Mouse (Mus musculus) forebrain, embryonic 11.5 days (tissue): ENCODE results near the gene Lrig1. TPM values are rescaled to one million over a fixed set of nuclear protein-coding genes. Genes with fewer than 3 reads are reported as not detected.

Experiments
- ATAC-seq: fragments of 200-750 bp; cut with Nextera tagmentation; replicated peaks from 2 replicates; pipeline ENCODE4 v1.8.0; 2017; ENCODE audit warnings: moderate TSS enrichment; ENCODE audit not compliant: low FRiP score
- DNase-seq: peaks from one replicate; pipeline ENCODE4 v3.0.0-alpha.2; 2017; ENCODE audit warnings: low spot score
- H3K27ac ChIP-seq: fragments of 300-500 bp; sonication (generic); 2 replicates; pipeline ENCODE4 v1.5.1; 2014; ENCODE audit warnings: low read depth, low read length
- H3K27me3 ChIP-seq: fragments of 300-500 bp; sonication (generic); 2 replicates; pipeline ENCODE4 v1.6.1; 2014; ENCODE audit warnings: mild to moderate bottlenecking, low read length, mixed read lengths; ENCODE audit not compliant: control insufficient read depth, insufficient read depth
- H3K36me3 ChIP-seq: fragments of 300-500 bp; sonication (generic); 2 replicates; pipeline ENCODE4 v1.6.1; 2014; ENCODE audit warnings: mild to moderate bottlenecking, low read length, moderate library complexity, mixed read lengths; ENCODE audit not compliant: control insufficient read depth, insufficient read depth
- H3K4me1 ChIP-seq: fragments of 300-500 bp; sonication (generic); replicated peaks from 2 replicates; pipeline ENCODE4 v1.6.1; 2014; ENCODE audit warnings: low read length, mixed read lengths; ENCODE audit not compliant: control insufficient read depth, insufficient read depth
- H3K4me2 ChIP-seq: fragments of 300-500 bp; sonication (generic); 2 replicates; pipeline ENCODE4 v1.6.1; 2014; ENCODE audit warnings: low read depth, mild to moderate bottlenecking, low read length, moderate library complexity, mixed read lengths; ENCODE audit not compliant: severe bottlenecking
- H3K4me3 ChIP-seq: fragments of 300-500 bp; sonication (generic); 2 replicates; pipeline ENCODE4 v1.5.1; 2014; ENCODE audit warnings: low read depth, low read length
- H3K9ac ChIP-seq: fragments of 300-500 bp; sonication (generic); 2 replicates; pipeline ENCODE4 v1.6.1; 2014; ENCODE audit warnings: low read length
- H3K9me3 ChIP-seq: fragments of 300-500 bp; sonication (generic); 2 replicates; pipeline ENCODE4 v1.6.1; 2016; ENCODE audit warnings: low read length, mixed read lengths; ENCODE audit not compliant: control insufficient read depth
- WGBS: fragments of 180-500 bp; shearing (Covaris S2); extraction: QIAGEN DNeasy Blood & Tissue Kit; methylation state at CpG from one replicate; pipeline ENCODE4 v1.1.7; 2014; 5-methylcytosine and 5-hydroxymethylcytosine counted together
- polyA plus RNA-seq: library from polyadenylated mRNA; unstranded; fragments of >200 nt; fragmentation: Nextera tagmentation; extraction: Ambion mirVana; gene quantifications from 2 replicates; pipeline ENCODE4 v1.2.1, GENCODE M21; 2014

Gene Lrig1
- polyA plus RNA-seq, 1 experiment from 2014 or later = 21.7 TPM

DNA sequence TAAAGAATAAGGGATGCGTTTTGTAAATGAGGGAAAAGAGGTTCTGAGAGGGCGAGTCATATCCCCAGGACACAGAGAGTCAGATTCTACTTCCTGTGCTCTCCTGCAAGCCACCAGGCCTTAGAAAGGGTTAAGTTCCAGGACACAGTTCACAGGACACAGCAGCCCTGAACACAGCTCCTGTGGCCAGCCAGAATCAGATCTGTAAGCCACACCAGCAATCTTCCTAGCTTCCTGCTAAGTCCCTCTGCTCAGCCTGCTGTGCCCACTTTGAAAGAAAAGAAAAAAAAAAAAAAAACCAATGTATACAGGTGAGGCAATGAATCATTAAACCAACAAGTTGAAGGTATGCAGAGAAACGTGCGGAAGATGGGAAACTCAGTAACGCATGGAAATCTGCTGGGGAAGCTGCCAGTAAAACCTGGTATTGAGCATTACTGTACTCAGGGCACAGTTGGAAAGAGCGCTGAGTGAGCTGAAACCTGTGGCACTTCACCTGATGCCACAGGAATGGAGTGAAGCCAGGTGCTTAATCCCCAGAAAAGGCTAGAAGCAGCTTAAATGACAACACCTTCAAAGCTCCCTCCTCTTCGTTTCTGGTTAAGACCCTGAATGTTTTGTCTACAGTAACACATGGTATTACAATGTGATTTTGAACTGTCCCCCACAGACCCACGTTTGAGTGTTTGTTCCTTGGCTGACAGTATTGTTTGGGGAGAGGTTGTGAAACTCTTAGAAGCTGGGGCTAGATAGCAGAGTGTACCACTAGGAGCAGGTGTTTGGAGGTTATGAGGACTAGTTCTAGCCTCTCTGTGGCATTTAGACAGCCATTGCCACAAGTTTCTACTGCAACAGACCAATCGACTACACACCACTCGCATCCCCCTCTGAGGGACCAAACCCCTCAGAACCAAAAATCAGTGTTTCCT lies 46.3 kb downstream of the Lrig1 start:
- 71% methylated on average over 10 of the region's 10 CpGs for WGBS

DNA sequence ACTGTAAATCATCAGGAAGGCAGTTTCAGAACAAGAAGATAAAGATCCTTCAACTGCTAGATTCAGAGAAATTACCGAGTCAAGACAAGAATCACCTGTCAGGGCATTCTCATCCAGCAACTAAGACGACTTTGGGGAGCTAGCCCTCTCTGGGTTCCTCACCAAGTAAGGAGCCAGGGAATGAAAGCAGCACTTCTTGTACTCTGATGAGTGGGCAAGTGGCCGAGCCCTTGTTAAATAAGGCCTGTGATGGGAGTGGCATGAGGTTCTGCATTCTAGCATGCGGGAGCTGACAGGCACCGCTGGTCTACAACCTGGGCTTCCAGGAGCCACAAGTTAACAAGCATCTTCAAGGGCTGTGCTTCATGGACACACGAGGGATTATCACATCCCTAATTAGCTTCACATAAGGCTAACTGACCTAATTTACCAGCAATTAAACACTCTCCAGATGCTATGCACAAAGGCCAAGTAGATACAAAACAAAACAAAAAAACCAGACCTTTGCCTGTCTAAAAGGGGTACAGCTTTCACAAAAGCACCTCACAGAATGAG lies 47.2 kb downstream of the Lrig1 start:
- ATAC-seq (no peak), DNase-seq (no peak)
- Histone ChIP-seq H3K9me3 (no peaks in the 10 kb centered on the region), H3K4me3 (no peak overlapping the region), H3K9ac (no peak overlapping the region), H3K27me3 (no peaks in the 10 kb centered on the region), H3K36me3 (no peaks in the 10 kb centered on the region), H3K4me1 (peaks cover 19% of the 10 kb centered on the region), H3K27ac (no peak overlapping the region), H3K4me2 (no peak overlapping the region)
- WGBS = 59% methylated on average over 6 of the region's 6 CpGs

More for the DNA sequence above, 46.3 kb downstream of the Lrig1 start:
- DNase-seq (no peak), ATAC-seq (no peak)
- peaks cover 10% of the 10 kb centered on the region for H3K4me1 ChIP-seq
- no peak overlapping the region for H3K4me3 ChIP-seq
- no peaks in the 10 kb centered on the region for H3K36me3 ChIP-seq
- no peak overlapping the region for H3K9ac ChIP-seq
- H3K9me3 ChIP-seq = no peaks in the 10 kb centered on the region
- H3K27ac ChIP-seq = no peak overlapping the region
- no peak overlapping the region for H3K4me2 ChIP-seq
- no peaks in the 10 kb centered on the region for H3K27me3 ChIP-seq

DNA sequence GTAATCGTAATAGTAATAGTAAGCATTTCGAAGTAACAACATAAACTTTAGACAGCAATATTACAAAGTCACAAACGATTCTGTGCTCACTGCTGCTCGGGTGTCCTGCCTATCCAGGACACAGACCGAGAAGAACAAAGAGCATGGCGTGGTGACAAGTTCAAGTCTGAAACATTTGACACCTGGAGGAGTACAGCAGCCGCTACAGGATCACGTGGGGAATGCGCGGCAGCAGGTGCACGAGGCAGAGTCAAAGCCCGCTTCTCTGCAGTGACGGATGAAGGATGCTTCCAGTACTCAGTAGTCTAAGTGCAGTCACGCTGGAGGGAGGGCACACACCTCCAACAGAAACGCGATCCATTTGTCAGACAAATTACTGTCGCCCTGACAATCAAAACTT lies 48.4 kb downstream of the Lrig1 start:
- H3K36me3 ChIP-seq = no peaks in the 10 kb centered on the region
- no peak overlapping the region for H3K4me2 ChIP-seq
- no peaks in the 10 kb centered on the region for H3K27me3 ChIP-seq
- peaks cover 23% of the 10 kb centered on the region for H3K4me1 ChIP-seq
- 85% methylated on average over 17 of the region's 17 CpGs for WGBS
- no peaks in the 10 kb centered on the region for H3K9me3 ChIP-seq
- no peak overlapping the region for H3K9ac ChIP-seq
- DNase-seq (no peak), ATAC-seq (no peak)
- H3K27ac ChIP-seq = no peak overlapping the region
- H3K4me3 ChIP-seq = no peak overlapping the region

DNA sequence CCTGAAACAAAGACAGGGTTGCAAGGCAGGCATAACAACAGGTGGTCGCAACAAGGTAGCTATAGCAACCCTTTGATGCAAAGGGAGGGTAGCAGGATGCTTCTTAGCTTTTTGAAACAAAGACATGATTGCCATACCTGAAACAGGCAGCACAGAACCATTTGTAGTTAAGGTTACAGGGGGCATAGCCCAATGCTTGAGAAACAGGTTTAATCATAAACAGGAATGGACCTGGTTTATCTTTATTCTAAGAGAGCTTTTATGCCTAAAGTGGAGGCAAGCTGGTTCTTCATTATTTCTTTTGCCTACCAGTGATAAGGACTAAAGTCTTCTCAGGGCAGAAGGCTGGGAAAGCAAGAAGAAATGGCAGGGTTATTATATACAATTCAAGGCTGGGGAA lies 50.3 kb downstream of the Lrig1 start:
- Histone ChIP-seq H3K4me3 (no peak overlapping the region), H3K27me3 (no peaks in the 10 kb centered on the region)

DNA sequence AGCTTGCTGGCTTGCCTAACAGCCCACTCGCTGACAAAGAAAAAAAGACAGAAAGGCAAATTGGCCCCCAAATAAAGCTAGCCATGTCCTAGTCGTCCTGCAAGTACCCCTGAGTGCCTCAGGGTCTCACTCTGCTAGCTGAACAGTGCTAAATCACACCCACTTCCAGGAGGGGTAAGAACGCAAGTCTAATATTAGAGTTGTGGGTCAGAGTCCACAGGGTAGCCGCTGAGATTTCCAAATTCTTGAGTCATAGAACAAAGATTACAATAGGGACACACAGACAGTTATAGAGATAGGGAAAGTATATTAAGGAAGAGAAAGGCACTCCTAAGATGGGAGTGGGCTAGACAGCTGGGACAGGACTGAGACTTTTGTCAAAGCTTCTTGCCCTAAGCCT lies 51.5 kb downstream of the Lrig1 start:
- Histone ChIP-seq H3K9me3 (no peaks in the 10 kb centered on the region), H3K27me3 (no peaks in the 10 kb centered on the region), H3K27ac (peak overlapping the region; percentile 42; the same call in 1 of the 2 replicates), H3K9ac (no peak overlapping the region), H3K4me3 (no peak overlapping the region), H3K4me2 (no peak overlapping the region), H3K4me1 (peaks cover 24% of the 10 kb centered on the region), H3K36me3 (no peaks in the 10 kb centered on the region)
- WGBS = 39% methylated on average over 4 of the region's 4 CpGs
- no peak for ATAC-seq
- no peak for DNase-seq

More for the DNA sequence above, 50.3 kb downstream of the Lrig1 start:
- DNase-seq (no peak), ATAC-seq (no peak)
- Histone ChIP-seq H3K4me2 (no peak overlapping the region), H3K9me3 (no peaks in the 10 kb centered on the region), H3K27ac (no peak overlapping the region), H3K9ac (no peak overlapping the region), H3K36me3 (no peaks in the 10 kb centered on the region), H3K4me1 (peaks cover 24% of the 10 kb centered on the region)
- 67% methylated on average over 1 of the region's 1 CpGs for WGBS

DNA sequence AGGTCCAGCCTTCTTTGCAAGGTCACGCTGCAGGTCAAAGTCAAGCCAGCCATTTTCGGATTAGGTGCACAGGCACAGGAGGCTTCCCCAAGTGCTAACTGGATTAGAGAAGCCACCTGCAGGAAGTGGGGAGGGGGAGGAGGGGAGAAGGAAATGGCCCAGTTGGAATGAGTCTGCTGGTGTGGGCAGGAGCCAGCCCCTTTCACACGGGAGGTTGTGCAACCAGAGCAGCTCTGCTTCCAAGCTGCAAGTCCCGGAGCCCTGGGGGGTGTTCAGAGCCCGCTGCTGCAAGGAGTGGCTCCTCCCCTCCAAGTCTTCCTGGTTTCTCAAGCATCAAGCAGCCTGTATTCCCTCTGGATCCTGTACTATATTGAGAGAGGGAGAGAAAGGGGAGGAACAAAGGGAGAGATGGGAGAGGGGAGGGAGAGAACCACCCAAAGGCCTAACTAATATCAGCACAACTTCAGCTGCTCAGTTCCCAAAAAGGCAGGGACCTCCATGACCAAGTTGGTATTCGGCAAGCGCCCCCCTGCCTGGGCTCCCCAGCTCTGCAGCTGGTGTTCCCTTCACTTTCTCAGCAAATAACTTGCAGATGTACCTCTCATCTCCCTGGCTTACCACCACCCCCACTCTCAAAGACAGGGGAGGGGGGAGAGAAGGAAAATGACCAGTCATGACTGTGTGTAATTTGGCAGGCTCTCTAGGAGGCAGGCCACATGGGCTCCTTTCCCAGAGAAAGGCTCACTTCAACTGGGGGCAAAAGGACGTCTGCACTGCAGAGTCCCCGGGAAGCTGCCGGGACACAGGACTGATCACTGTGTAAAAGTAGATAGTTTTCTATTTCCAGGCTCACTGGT lies 52.2 kb downstream of the Lrig1 start:
- Histone ChIP-seq H3K27me3 (no peaks in the 10 kb centered on the region), H3K4me3 (no peak overlapping the region), H3K9ac (peak overlapping the region; percentile 31), H3K36me3 (no peaks in the 10 kb centered on the region), H3K4me1 (peaks cover 22% of the 10 kb centered on the region), H3K4me2 (0 out of 2 replicates have a peak overlapping the region, but pooled peaks have one; percentile 15), H3K9me3 (no peaks in the 10 kb centered on the region), H3K27ac (peak overlapping the region; percentile 42; the same call in 1 of the 2 replicates)
- WGBS = 14% methylated on average over 10 of the region's 10 CpGs
- ATAC-seq (peak; percentile 62), DNase-seq (peak; percentile 74)

DNA sequence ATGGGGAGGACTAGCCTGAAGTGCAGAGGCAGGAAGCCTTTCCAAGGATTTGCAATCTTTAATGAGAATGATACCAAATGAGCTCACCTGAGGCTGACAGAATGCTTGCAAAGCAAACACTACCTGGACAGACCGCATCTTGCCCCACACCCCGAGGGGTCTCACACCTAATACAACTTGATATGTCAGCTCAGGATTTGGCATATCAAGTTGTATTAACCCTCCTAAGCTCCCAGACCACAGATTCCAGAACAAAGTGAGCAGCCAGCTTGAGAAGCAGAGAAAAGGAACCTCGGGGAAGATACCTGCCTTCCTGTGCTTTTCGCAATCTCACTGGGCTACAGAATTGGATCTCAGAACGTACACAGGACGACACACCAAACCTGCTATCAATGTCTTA lies 53.1 kb downstream of the Lrig1 start:
- no peaks in the 10 kb centered on the region for H3K36me3 ChIP-seq
- H3K27ac ChIP-seq = no peak overlapping the region
- H3K9me3 ChIP-seq = no peaks in the 10 kb centered on the region

DNA sequence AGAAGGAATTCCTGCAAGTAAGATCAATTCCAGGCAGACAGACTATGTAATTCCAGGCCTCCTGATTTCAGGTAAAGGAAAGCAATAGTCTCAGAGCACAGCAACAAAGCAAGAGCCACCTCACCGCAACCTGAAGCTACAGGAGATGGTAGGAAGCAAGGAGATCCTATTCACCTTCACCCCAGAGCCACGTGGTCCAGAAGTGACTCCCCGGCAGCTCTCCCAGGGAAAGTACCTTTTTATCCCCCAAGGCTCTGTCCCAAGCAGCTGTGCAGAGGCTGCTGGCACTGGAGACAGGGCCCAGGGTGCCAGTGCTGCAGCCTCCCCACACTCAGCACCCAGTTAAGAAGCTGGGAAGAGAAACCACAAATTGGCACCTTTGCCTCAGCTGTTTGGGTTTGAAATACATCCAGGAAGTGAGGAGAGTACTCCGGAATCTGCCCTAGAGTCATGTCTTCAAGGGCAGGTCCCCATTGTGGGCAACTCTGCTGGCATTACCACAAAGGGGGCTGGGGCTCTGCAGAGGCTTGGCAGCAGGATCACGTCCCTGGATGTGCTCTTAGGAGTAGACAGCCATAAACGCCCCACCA lies 53.6 kb downstream of the Lrig1 start:
- H3K4me2 ChIP-seq = no peak overlapping the region
- no peaks in the 10 kb centered on the region for H3K9me3 ChIP-seq
- no peak overlapping the region for H3K4me3 ChIP-seq
- no peaks in the 10 kb centered on the region for H3K27me3 ChIP-seq
- H3K9ac ChIP-seq = no peak overlapping the region
- no peak overlapping the region for H3K27ac ChIP-seq
- ATAC-seq (no peak), DNase-seq (no peak)
- peaks cover 19% of the 10 kb centered on the region for H3K4me1 ChIP-seq
- WGBS = 80% methylated on average over 6 of the region's 6 CpGs
- no peaks in the 10 kb centered on the region for H3K36me3 ChIP-seq

More for the DNA sequence above, 53.1 kb downstream of the Lrig1 start:
- Histone ChIP-seq H3K9ac (no peak overlapping the region), H3K27me3 (no peaks in the 10 kb centered on the region), H3K4me3 (no peak overlapping the region), H3K4me2 (no peak overlapping the region), H3K4me1 (peaks cover 19% of the 10 kb centered on the region)
- ATAC-seq = no peak
- no peak for DNase-seq
- WGBS = 79% methylated on average over 6 of the region's 6 CpGs
